Mouse (Mus musculus) MEL-GATA-1-ER (cell line): ENCODE results near the gene Cda.

Source experiments
- DNase-seq: peaks from one replicate; pipeline ENCODE4 v3.0.0-alpha.2; 2012; ENCODE audit warnings: low read depth; ENCODE audit errors: extremely low read depth

Cda gene

DNA sequence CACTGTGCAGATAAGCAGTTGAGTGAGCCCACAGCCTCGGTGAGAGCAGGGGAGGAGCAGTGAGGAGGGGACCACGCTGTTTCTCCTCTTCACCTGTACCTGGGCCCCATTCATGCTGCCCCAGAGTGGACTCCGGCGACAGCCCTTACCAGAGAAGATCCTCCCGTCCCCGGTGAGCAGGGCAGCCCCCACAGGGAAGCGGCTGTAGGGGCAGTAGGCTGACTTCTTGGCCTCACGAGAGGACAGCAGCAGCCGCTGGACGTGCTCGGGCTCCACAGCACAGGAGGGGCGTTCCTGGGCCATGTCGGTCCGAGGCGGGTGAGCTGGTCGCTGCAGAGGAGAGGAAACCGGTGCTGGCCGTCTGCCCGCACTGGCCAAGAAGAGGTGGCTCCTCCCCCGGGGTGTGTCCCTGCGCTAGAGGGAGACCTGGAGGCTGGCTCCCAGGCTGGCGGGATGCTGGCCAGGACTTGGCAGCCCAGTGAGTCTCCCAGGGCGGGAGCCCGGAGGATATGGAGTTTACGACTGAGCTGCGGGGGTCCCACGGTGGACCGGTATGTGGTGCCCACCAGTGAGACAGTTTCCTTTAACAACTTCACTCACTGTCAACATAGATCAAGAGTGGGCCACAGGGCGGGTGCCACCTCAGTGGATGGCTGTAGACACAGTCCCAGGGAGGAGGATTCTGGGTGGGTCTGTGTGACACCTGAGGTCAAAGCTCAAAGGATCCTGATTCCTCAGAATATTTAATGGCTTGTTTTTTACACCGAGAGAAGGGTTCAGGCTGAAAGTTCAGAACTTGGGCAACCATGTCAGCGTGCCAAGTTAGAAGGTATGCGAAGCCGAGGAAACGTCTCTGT is at the start of gene Cda:
TSS of gene Cda (minus strand) at position 352 of the 857 bp plus-strand sequence.
- DNase-seq = peak; percentile 47

DNA sequence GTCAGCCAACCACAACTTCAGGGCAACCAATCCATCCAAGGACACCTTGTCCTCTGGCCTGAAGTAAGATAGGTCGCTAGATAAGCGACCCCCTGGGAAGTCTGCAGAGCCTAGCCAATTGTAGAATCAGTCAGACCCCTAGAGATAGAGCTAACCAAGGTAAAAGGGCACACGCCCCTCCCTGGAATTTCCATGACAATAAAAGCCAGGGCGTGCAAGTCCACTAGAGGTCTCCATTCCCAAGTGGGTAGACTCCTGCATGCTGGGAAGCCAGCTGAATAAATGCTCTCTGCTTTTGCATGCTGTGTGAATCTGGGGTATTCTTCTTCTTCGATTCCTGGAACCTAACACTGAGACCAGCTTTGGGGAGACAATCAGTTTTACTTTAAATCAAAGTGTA is 48.6 kb upstream of the Cda start:
- DNase-seq = no peak

DNA sequence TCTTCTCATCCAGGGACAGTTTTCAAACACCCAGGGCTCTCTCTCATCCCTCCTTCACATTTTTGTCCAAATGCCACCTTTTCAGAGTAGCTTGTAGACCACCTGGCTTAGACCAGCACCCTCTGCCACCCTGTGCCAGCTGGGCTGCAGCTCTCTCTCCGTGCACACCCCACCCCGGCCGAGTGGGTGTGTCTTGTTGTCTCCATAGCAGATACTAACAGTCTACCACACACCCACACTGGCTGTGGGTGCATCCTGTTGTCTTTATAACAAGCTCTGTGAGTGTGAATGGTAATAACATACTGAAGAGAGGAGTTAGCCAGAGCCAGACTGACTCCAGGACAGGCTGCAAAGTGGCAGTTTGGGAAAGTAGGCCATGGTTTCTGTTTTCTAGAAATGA is 48.2 kb upstream of the Cda start:
- no peak for DNase-seq

DNA sequence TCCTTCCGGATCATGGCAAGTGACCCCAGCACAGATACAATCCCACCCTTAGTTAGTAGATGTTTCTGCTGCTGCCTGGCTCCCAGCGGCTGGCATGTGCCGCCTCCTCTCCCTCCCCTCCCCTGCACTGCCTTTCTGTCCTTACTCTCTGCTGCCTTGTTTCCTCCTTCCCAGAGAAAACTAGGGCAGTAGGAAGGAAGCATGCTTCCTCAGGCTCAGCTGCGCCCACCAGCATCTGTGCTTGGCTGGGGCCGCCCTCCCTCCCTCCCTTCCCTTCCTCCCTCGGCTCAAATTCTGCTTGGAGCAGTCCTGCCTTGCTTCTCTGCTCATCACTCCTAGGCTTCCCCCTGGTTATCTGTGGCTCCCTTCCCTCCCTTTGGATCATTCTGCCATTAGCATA is 46.9 kb upstream of the Cda start:
- DNase-seq = no peak

DNA sequence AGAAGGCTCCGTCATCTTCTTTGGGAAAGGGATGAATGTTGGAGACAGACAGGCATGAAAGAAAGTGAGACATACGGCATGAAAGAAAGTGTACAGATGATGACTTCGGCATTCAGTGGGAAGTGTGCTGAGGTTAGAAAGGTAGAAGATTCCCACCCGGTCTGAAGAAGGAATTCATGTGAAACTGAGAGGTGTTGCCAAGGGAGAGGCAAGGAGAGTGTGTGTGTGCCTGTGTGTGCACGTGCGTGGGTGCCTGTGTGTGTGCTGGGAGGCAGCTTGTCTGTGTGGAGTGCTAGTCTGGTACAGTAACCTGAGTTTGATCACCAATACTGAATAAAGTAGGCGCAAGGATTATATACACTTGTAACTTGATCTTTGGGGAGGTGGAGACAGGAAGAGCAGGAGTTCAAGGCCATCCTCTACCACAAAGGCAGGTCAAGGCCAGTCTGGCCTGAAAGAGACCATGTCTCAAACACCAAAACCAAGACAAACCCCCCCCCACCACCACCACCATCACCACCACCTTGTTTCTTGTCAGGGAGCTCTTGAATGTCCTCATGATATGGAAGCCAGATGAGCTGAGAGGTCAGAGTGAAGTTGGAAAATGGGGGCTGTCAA is 43.8 kb upstream of the Cda start:
- DNase-seq = no peak

DNA sequence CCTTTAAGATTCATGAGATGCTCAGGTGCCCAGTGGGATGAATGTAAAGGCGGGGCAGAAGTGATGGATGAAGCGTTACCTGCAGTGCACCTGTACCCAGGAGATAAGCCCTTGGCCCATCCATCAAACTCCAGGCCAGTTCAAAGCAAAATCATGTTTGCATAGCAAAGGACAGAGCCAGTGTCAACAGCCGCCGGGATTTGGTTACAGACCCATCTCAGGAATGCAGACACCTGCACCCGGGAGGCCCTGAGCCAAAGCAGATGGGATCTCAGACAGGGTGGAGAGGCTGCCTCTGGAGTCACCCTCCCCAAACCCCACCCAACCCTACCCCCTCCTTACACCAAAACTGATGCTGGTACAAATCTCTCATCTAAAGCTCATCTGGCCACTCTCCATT is 43.2 kb upstream of the Cda start:
- no peak for DNase-seq

DNA sequence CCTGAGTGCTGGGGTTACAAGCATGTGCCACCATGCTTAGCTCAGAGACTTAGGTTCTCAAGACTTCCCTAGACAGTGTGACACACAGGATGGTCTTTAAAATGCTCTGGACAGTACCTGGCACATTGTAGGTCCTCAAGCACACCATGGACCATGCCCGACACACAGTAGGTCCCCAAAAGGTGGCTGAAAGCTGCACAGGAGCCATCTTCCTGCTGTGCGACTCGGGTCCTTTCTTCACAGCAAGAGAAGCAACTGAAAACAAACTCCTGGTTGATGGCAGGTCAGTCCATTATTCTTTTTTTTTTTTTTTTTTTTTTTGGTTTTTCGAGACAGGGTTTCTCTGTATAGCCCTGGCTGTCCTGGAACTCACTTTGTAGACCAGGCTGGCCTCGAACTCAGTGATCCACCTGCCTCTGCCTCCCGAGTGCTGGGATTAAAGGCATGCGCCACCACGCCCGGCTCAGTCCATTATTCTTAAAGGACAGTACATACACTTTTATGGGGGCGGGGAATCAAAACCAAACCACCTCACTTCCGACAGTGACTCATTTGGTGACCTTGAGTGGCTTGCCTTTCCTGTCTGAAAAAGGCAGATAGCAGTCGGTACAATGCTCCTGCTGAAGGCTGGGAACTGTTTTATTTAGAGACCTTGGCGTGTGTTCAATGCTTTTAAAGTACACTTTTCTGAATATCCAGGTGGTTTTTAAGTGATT is 39.8 kb upstream of the Cda start:
- no peak for DNase-seq

DNA sequence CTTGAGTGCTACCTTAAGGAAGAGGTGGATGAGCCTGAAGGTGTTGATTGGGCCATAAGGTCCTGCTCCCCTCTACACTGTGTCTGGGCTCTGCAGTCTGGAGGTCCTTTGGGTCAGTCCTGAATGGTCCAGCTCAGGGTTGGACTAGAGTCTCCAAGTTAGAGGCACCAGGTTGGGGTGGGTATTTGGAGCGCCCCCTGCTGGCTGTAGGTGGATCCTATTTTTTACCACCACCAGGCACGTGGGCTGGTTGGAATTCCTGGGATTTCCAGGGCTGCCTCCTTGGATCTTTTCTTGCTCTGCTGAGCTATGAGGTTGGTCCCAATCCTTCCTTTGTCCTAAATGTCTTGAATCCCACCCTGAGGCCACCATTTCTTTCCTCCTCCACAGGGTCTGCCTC is 37.0 kb upstream of the Cda start:
- DNase-seq = no peak

DNA sequence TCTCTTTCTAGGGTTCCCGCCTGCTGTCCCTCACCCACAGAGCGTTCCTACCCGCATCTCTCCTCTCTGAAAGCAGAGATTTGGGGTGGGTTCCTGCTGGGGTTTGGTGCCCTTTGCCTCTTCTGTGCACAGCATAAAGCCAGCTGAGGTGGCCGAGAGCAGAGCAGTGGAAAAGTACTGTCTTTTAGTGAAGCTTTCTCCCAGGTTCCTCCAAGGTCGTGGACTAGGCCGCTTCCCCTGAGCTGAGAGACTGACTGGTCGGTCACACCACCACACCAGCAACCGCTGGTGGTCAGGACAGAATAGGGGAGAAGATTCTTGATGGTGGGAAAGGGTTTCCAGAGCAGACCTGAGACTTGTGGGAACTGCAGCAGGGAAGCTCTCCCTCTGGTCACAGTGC is 28.9 kb upstream of the Cda start:
- no peak for DNase-seq

DNA sequence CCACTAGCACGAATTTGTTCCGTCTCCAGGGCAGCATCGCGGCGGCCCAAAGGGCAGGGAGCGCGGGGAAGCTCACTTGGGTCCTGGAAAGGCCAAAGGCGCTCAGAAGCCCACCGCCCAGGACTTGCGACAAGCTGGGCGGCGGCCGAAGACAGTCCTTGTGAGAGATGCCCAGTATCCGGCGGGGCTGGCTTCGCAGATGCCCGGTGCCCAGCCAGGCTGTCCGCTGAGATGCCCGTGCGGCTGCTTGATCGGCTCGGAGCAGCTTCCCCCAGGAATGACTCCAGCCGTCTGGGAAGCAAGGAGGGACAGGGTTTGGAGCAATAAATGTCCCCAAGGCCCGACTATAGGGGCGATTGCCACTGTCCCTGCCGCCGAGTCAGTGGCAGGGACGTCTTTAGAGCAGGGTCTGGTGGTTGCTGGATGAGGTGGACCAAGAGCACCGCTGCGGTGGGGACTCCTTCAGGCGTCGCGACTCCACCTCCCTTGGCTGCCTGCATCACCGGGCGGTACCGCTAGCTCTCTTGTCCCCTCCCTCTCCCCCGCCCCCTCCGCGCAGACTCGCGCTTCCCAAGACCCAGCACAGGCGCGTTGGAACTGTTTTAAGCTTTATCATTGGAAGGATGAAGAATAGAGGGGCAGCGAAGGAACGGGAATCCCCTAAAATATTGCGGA is 28.3 kb upstream of the Cda start, which contains the start of gene Fam43b:
TSS of gene Fam43b (minus strand) at position 558 of the 675 bp plus-strand sequence.
- no peak for DNase-seq

DNA sequence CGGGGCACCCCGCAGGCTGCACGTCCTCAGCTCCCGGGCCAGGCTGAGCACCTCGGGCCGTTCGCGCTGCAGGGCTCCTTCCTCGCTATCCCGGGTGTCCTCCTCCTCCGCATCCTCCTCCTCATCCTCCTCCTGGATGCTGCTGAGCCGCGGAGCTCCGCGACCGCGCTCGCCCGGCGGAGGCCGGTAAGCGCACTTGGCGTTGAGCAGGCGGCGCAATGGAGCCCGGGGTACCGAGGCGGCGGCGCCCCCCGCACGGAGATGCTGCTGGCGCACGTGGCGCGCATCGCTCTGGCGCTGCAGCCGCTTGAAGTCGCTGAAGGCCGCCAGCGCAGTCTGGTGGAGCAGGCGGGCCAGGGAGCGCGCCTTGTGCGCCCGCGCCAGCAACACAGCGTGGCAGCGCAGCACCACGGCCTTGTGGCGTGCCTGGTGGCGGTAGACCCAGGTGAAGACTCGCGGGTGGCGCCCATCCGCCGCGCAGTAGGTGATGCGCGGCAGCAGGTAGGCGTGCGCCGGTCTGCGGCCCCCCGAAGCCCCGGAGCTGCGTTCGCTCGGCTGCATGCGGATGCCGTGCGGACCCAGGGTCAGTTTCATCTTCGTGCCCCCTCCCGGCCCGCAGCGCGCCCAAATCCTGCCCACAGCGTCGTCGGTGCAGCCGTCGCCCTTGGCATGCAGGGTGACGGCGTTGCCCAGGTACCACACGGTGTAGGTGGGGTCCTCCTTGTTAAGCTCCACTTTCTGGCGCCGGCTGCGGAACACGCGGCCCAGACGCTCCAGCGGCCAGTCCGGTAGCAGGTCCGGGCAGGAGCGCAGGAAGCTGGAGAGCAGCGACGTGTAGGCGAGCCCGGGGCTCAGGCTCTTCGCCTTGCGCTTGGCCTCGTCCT is 27.5 kb upstream of the Cda start:
- no peak for DNase-seq

DNA sequence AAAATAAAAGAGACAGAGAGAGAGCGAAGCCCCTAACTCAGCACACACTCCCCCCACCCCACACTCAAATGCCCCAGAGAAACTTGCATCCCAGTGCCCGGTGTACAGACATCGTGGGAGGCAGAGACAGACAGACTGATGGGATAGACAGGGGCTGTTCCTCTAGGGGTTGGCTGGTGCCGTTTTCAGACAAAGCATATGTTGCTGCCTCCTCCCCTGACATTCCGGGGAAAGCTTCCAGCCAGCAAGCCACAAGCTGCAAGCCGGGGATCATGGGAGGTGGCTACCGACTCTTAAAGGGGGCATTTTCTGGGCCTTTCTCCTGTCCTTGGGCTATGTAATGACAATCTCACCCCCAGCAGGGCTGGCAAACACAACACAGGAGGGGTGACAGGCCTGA is 25.9 kb upstream of the Cda start:
- DNase-seq = no peak

DNA sequence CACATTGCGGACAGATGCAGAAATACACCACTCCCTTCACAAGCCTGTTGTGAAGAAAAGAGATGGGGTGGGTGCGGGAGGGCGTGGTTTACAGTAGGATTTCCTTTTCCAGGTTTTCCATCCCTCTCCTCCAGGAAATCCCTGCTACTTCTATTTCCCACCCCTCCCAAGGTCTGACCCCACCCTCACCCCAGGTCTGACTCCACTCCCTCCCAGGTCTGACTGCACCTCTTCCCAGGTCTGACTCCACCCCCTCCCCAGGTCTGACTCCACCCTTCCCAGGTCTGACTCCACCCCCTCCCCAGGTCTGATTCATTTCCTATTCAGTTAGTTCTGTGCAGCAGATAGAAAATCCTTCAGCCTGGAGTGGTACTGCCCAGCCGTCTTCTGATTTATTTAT is 16.0 kb upstream of the Cda start:
- no peak for DNase-seq

DNA sequence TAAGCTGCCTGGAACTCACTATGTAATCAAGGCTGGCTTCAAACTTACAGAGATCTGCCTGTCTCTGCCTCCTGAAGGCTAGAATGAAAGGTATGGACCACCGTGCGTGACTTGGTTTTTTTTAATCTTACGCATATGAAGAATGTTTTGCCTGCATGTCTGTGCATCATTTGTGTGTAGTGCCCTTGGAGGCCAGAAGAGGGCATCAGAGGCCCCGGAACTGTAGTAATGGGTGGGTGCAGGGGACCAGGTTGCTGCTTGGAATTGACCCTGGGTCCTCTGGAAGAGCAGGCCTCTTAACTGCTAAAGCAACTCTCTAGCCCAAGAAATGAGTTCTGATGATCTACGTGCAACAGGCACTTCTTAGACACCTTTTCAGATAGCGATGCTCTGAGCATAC is 14.7 kb upstream of the Cda start:
- no peak for DNase-seq

DNA sequence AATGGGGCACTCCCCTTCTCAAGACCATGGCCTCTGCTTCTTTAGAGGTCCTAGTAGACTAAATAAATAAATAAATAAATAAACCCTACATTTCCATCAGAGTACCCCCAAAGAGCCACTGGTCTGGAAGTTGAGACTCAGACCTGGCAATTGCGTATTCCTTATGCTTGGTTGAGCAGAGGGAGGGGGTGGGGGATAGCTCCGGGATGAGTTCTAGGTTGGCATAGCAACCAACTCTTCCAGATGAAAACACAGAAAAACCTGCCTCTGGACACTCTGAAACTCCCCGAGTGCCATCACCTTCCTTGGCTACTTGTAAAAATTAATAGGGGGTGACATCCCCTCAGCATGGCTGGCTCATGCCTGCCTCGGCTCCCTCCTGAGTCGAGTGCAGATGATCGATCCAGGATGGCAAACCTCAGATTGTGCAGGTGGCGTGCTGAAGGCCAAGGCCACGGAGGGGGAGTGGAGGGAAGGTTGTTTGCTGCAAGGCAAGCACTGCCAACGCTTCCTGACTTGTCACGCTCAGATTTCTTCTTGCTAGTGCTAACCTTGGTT is 12.4 kb upstream of the Cda start:
- DNase-seq = no peak

DNA sequence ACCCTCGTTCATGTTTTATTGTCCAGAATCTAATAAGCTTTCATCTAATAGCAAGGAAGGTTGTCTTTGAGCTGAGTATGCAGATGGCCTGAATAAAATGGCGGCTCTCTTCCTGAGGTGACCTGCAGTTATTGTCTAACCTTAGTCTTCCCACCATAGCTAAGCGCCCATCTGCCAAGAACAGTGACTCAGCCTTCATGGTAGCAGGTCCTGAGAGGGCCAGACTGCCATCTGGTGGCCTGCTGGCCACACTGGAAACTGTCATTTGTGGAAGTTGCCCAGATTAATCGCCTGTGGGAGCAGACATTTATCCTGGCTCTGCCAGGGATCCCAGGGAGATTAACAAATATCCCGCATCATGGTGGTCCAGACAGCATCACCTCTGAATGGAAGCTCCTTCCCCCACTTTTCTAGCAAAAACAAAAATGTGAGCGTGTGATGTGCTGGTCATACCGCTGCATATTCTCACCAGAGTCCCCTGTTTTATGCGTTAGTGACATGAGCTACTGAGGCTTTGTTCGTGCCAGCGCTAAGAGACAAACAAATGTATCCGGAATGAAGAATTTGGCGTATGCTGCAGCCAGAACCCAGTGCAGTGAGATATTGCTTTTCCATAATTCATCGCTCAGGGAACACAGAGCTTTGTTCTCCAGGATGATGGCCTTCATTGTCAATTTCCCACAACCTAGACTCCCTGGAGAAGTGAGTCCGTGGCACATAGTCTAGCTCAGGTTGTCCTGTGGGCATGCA is 11.5 kb upstream of the Cda start:
- DNase-seq = peak; percentile 68

DNA sequence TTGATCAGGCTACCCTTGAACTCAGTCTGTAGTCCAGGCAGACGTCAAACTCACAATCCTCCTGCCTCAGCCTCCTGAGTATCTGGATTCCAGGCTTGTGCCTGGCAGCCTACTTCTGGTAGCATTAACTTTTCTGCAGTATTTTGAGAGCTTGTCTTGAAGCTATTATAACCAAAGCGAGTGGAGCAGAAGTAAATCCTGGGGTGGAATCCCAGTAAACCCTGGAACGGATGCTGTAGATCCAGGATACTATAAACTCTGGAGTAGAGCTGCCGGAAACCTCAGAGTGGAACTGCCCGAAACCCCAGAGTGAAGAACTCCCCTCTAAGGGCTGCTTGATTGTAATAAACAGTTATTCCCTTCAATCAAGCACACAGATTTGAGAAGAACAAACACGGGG is 9.7 kb upstream of the Cda start:
- DNase-seq = no peak

DNA sequence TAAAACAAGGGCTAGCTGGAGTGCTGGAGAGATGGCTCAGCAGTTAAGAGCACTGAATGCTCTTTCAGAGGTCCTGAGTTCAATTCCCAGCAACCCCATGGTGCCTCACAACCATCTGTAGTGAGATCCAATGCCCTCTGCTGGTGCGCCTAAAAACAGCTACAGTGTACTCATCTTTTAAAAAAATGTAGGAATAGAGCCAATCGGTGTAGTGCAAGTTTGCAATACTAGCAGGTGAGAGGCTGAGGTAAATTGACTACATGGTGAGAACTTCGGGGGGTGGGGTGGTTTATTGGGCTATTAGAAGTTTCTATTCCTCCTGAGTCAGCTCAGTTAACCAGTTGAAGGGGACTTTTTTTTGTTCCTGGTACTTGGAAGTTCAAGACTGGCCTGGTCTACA is 7.3 kb upstream of the Cda start:
- no peak for DNase-seq

DNA sequence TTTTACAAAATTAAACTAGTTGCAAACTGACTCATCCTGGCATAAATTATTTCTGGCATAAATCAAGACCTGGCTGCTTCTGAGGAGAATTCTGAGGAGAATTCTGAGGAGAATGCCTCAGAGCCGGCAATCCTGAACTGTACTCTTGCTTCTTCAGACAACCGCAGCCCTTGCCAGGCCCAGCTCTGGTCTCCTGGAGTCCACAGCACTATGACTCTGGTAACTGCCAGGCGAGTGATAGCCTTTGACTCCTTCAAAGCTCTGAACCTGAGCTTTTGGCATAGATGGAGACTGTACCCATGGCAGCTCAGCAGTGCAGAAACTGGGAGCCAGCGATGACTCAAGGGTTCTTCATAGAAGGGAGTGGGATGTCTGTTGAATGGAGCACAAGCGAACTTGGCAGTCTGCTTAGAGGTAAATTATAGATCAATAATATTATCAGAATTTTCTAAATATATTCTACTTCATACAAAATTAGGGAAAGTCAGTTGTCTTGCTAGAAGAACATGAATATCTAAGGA is 3.3 kb upstream of the Cda start:
- DNase-seq = no peak
